7 mouse cellular contexts compared by ENCODE assay signal in the genomic region with DNA sequence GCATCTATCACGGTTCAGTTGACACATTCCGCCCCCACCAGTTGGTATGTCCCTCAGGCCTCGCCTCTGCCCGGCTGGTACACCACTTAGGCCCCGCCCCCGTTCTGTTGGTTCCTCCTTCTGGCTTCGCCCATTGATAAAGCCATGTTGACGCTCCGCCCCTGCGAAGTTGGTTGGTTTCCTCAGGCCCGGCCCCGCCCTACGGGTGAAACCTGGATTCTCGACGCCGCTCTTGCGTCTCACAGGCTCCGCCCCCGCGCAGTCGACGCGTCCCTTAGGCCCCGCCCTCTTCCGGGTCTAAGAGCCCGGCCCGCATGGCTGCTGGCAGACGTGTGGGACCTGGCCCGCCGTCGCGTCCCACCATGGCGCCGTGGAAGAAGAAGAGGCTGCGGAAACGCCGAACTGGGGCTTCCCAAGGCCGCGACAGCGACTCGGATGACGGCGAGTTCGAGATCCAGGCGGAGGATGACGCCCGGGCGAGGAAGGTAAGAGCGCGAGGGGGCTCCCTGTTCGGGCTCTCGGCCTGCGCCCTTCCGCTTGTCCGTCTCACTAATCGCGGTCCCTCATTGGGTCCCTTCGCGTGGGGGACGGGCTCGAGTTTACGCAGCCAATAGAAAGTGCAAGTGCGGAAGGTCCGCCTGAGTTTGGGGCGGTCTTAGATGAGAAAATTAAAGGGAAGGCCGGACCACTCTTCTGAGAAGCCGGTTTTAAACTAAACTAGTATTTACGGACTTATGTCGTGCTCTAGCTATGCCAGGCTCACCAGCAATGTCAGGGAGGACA. TPM values are rescaled to one million over a fixed set of nuclear protein-coding genes. Genes with fewer than 3 reads are reported as not detected.
DNase-seq lines count a peak whose midpoint lies in the region; ATAC-seq lines count a peak whose summit lies in the region.

No protein-coding gene starts in this region.

- under 1% methylated on average over 69 of the region's 69 CpGs for WGBS in embryonic facial prominence, embryonic 12.5 days
- under 1% methylated on average over 69 of the region's 69 CpGs for WGBS in limb, embryonic 11.5 days
- WGBS in midbrain, embryonic 14.5 days: under 1% methylated on average over 69 of the region's 69 CpGs

- peak; percentile 100 for DNase-seq in adrenal gland, postnatal 25 days
- DNase-seq in heart, adult 11 months: peak; percentile 100
- peak; percentile 100 for DNase-seq in kidney, adult 18-20 months
- DNase-seq in limb, embryonic 11.5 days (ENCODE audit: low spot score): peak; percentile 99
- peak; percentile 100 for DNase-seq in midbrain, embryonic 14.5 days
- peak; percentile 100 for DNase-seq in spleen, adult 18-20 months

- no peaks in the 10 kb centered on the region for H3K9me3 ChIP-seq in embryonic facial prominence, embryonic 12.5 days
- H3K9me3 ChIP-seq in limb, embryonic 11.5 days (ENCODE audit: control insufficient read depth, low read length): no peaks in the 10 kb centered on the region
- no peaks in the 10 kb centered on the region for H3K9me3 ChIP-seq in midbrain, embryonic 14.5 days (ENCODE audit: control insufficient read depth, low read length)

- ATAC-seq in embryonic facial prominence, embryonic 12.5 days (ENCODE audit: insufficient number of reproducible peaks, insufficient read depth, low FRiP score, low TSS enrichment): peak; percentile 89
- peak; percentile 93 for ATAC-seq in limb, embryonic 11.5 days (ENCODE audit: insufficient number of reproducible peaks, low FRiP score, low TSS enrichment, low read depth)
- ATAC-seq in midbrain, embryonic 14.5 days (ENCODE audit: low FRiP score, low TSS enrichment): peak; percentile 95

- H3K4me2 ChIP-seq in embryonic facial prominence, embryonic 12.5 days (replicated peaks): peak overlapping the region; percentile 93
- peak overlapping the region; percentile 60 for H3K4me2 ChIP-seq in limb, embryonic 11.5 days (ENCODE audit: low read depth, severe bottlenecking)
- H3K4me2 ChIP-seq in midbrain, embryonic 14.5 days (ENCODE audit: low read length): peak overlapping the region; percentile 85

- H3K27me3 ChIP-seq in embryonic facial prominence, embryonic 12.5 days: no peaks in the 10 kb centered on the region
- no peaks in the 10 kb centered on the region for H3K27me3 ChIP-seq in limb, embryonic 11.5 days (ENCODE audit: control insufficient read depth, insufficient read depth, low read length)
- no peaks in the 10 kb centered on the region for H3K27me3 ChIP-seq in midbrain, embryonic 14.5 days (ENCODE audit: control insufficient read depth, insufficient read depth, low read length)

- peak overlapping the region; percentile 80 for H3K27ac ChIP-seq in embryonic facial prominence, embryonic 12.5 days
- H3K27ac ChIP-seq in limb, embryonic 11.5 days (replicated peaks; ENCODE audit: low read depth, low read length): peak overlapping the region; percentile 56
- peak overlapping the region; percentile 85 for H3K27ac ChIP-seq in midbrain, embryonic 14.5 days (replicated peaks; ENCODE audit: low read depth, low read length)

- peaks cover 43% of the 10 kb centered on the region for H3K36me3 ChIP-seq in embryonic facial prominence, embryonic 12.5 days
- H3K36me3 ChIP-seq in limb, embryonic 11.5 days (ENCODE audit: control insufficient read depth, insufficient read depth, low read length): peaks cover 9% of the 10 kb centered on the region; the same call in 1 of the 2 replicates
- peaks cover 21% of the 10 kb centered on the region for H3K36me3 ChIP-seq in midbrain, embryonic 14.5 days (ENCODE audit: control insufficient read depth, insufficient read depth, low read length)

- peaks cover 16% of the 10 kb centered on the region for H3K4me1 ChIP-seq in embryonic facial prominence, embryonic 12.5 days
- H3K4me1 ChIP-seq in limb, embryonic 11.5 days (ENCODE audit: control insufficient read depth, insufficient read depth, low read length): peaks cover 12% of the 10 kb centered on the region
- H3K4me1 ChIP-seq in midbrain, embryonic 14.5 days (ENCODE audit: control insufficient read depth, insufficient read depth, low read length): peaks cover 14% of the 10 kb centered on the region

- peak overlapping the region; percentile 54 for H3K4me3 ChIP-seq in embryonic facial prominence, embryonic 12.5 days
- peak overlapping the region; percentile 70 for H3K4me3 ChIP-seq in limb, embryonic 11.5 days (ENCODE audit: low read depth, low read length)
- peak overlapping the region; percentile 68 for H3K4me3 ChIP-seq in midbrain, embryonic 14.5 days (replicated peaks; ENCODE audit: low read depth, low read length)

- peak overlapping the region; percentile 71 for H3K9ac ChIP-seq in embryonic facial prominence, embryonic 12.5 days
- H3K9ac ChIP-seq in limb, embryonic 11.5 days (ENCODE audit: low read length): peak overlapping the region; percentile 70
- peak overlapping the region; percentile 59 for H3K9ac ChIP-seq in midbrain, embryonic 14.5 days (replicated peaks; ENCODE audit: low read length)

RNA-seq across cellular contexts. Expression of gene Ddx54, which starts 0.5 kb away (rescaled TPM):
- total RNA-seq in adrenal gland, postnatal 25 days (2021): 50.5 and 54.7 TPM in 2 replicates
- 50.9 and 53.1 TPM in 2 replicates for polyA plus RNA-seq in embryonic facial prominence, embryonic 12.5 days (2016; fragmentation: Nextera tagmentation; extraction: Ambion mirVana)
- 33.1 and 33.5 TPM in 2 replicates for polyA plus RNA-seq in limb, embryonic 11.5 days (2014; fragmentation: Nextera tagmentation; extraction: Ambion mirVana)
- polyA plus RNA-seq in midbrain, embryonic 14.5 days (2014; fragmentation: Nextera tagmentation; extraction: Ambion mirVana): 29.4 and 31.9 TPM in 2 replicates

RNA-seq across cellular contexts. Expression of gene Rita1, which starts 0.6 kb away (rescaled TPM):
- total RNA-seq in adrenal gland, postnatal 25 days (2021): 15.9 and 17.5 TPM in 2 replicates
- 16.7 and 17.5 TPM in 2 replicates for polyA plus RNA-seq in embryonic facial prominence, embryonic 12.5 days (2016; fragmentation: Nextera tagmentation; extraction: Ambion mirVana)
- 11.6 and 13.5 TPM in 2 replicates for polyA plus RNA-seq in limb, embryonic 11.5 days (2014; fragmentation: Nextera tagmentation; extraction: Ambion mirVana)
- polyA plus RNA-seq in midbrain, embryonic 14.5 days (2014; fragmentation: Nextera tagmentation; extraction: Ambion mirVana): 20.6 and 25.5 TPM in 2 replicates

RNA-seq across cellular contexts. Expression of gene Cfap73, which starts 21.0 kb away (rescaled TPM):
- total RNA-seq in adrenal gland, postnatal 25 days (2021): 2.8 and 3.1 TPM in 2 replicates
- polyA plus RNA-seq in embryonic facial prominence, embryonic 12.5 days (2016; fragmentation: Nextera tagmentation; extraction: Ambion mirVana): not detected in 2 replicates
- not detected in 2 replicates for polyA plus RNA-seq in limb, embryonic 11.5 days (2014; fragmentation: Nextera tagmentation; extraction: Ambion mirVana)
- polyA plus RNA-seq in midbrain, embryonic 14.5 days (2014; fragmentation: Nextera tagmentation; extraction: Ambion mirVana): 0.32 TPM in 1 of 2 replicates, not detected in the other

RNA-seq across cellular contexts. Expression of gene Iqcd, which starts 24.2 kb away (rescaled TPM):
- 0.57 and 0.67 TPM in 2 replicates for total RNA-seq in adrenal gland, postnatal 25 days (2021)
- polyA plus RNA-seq in embryonic facial prominence, embryonic 12.5 days (2016; fragmentation: Nextera tagmentation; extraction: Ambion mirVana): 0.65 and 0.70 TPM in 2 replicates
- 0.27 and 0.40 TPM in 2 replicates for polyA plus RNA-seq in limb, embryonic 11.5 days (2014; fragmentation: Nextera tagmentation; extraction: Ambion mirVana)
- 1.4 and 1.7 TPM in 2 replicates for polyA plus RNA-seq in midbrain, embryonic 14.5 days (2014; fragmentation: Nextera tagmentation; extraction: Ambion mirVana)

RNA-seq across cellular contexts. Expression of gene Tpcn1, which starts 24.5 kb away (rescaled TPM):
- 40.2 and 42.4 TPM in 2 replicates for total RNA-seq in adrenal gland, postnatal 25 days (2021)
- polyA plus RNA-seq in embryonic facial prominence, embryonic 12.5 days (2016; fragmentation: Nextera tagmentation; extraction: Ambion mirVana): 17.4 and 18.9 TPM in 2 replicates
- 13.9 and 15.2 TPM in 2 replicates for polyA plus RNA-seq in limb, embryonic 11.5 days (2014; fragmentation: Nextera tagmentation; extraction: Ambion mirVana)
- 10.4 and 12.2 TPM in 2 replicates for polyA plus RNA-seq in midbrain, embryonic 14.5 days (2014; fragmentation: Nextera tagmentation; extraction: Ambion mirVana)

Comparison
In these comparisons a context has a peak if more than half of its experiments do, and no peak if none do; other contexts are left out.
1. Peak in every context shown above with its lines: DNase-seq, ATAC-seq, H3K4me3 ChIP-seq and H3K27ac ChIP-seq.